Comparison of ENCODE assay signal across 8 mouse cellular contexts in the genomic region with DNA sequence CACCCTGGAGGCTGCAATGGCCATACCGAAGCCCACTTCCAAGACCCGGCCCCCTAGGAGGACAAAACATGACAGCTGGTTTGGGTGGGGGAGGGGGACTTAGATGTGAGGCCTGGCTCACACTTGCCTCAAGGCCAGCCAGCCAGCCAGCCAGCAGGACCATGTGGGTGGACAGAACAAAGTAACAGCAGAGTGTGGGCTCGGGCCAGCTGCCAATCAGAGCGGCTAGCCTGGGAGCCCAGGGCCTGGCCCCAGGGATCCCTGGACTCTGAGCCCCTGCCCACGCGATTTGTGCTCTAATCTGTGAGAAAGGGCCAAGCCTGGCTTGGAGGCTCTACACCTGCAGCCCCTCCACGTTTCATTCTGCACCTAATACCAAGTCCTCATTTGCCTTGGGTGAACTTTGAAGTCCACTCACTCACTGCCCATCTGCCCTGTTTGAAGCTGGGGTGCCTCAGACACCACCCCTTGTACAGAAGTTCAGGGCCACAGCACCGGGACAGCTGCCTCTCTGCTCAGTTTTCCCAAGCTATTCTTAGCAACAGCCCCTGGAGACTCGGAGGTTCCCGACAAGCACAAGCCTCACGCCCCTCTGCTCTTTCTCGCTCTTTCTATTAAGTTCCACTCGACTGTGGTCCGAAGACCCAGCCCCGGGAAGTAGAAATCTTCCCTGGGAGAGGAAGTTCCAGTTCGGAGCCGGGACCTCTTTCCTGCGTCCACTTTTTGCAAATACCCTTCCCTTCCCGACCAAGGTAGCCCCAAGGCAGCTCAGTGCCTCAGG. TPM values are rescaled to one million over a fixed set of nuclear protein-coding genes. Genes with fewer than 3 reads are reported as not detected.
DNase-seq lines count a peak whose midpoint lies in the region; ATAC-seq and TF ChIP-seq lines count a peak whose summit lies in the region.

No protein-coding gene starts in this region.

- no peaks in the 10 kb centered on the region for H3K9me3 ChIP-seq in G1E (replicated peaks)
- H3K9me3 ChIP-seq in forebrain, embryonic 16.5 days (ENCODE audit: control insufficient read depth, low read length), result no peaks in the 10 kb centered on the region
- no peaks in the 10 kb centered on the region for H3K9me3 ChIP-seq in hindbrain, embryonic 10.5 days
- H3K9me3 ChIP-seq in lung, postnatal 0 days (ENCODE audit: low read length), result no peaks in the 10 kb centered on the region

- H3K4me1 ChIP-seq in G1E (ENCODE audit: insufficient read depth, low read depth, low read length), result peaks cover 79% of the 10 kb centered on the region
- H3K4me1 ChIP-seq in forebrain, embryonic 16.5 days (replicated peaks; ENCODE audit: control insufficient read depth, insufficient read depth, low read length), result peaks cover 26% of the 10 kb centered on the region
- peaks cover 61% of the 10 kb centered on the region for H3K4me1 ChIP-seq in hindbrain, embryonic 10.5 days (replicated peaks)
- H3K4me1 ChIP-seq in lung, postnatal 0 days (ENCODE audit: insufficient read depth, low read depth, low read length), result peaks cover 10% of the 10 kb centered on the region; the same call in 1 of the 2 replicates

- 3% methylated on average over 19 of the region's 19 CpGs for WGBS in forebrain, embryonic 16.5 days
- WGBS in hindbrain, embryonic 10.5 days, result 7% methylated on average over 19 of the region's 19 CpGs
- WGBS in lung, postnatal 0 days, result 8% methylated on average over 19 of the region's 19 CpGs

- peak overlapping the region; percentile 88 for H3K4me2 ChIP-seq in forebrain, embryonic 16.5 days (ENCODE audit: low read length)
- peak overlapping the region; percentile 80 for H3K4me2 ChIP-seq in lung, postnatal 0 days (replicated peaks; ENCODE audit: low read depth, low read length)

- no peaks in the 10 kb centered on the region for H3K27me3 ChIP-seq in G1E (ENCODE audit: insufficient read depth, low read length)
- H3K27me3 ChIP-seq in forebrain, embryonic 16.5 days (replicated peaks; ENCODE audit: control insufficient read depth, insufficient read depth, low read length), result no peaks in the 10 kb centered on the region
- H3K27me3 ChIP-seq in hindbrain, embryonic 10.5 days (ENCODE audit: insufficient read depth, poor library complexity, severe bottlenecking), result no peaks in the 10 kb centered on the region
- H3K27me3 ChIP-seq in lung, postnatal 0 days (replicated peaks; ENCODE audit: insufficient read depth, low read length), result no peaks in the 10 kb centered on the region

- no peak for ATAC-seq in G1E (ENCODE audit: extremely low read depth, insufficient number of reproducible peaks, low FRiP score, poor library complexity, severe bottlenecking)
- ATAC-seq in cerebellum, adult (ENCODE audit: insufficient number of reproducible peaks, low FRiP score, low TSS enrichment), result peak; percentile 18; the same call in 1 of the 2 replicates
- ATAC-seq in forebrain, embryonic 16.5 days, result no peak
- no peak for ATAC-seq in lung, postnatal 0 days

- TF ChIP-seq EP300 in lung, postnatal 0 days (IDR thresholded peaks at IDR 0.05), result no peak

- DNase-seq in G1E (ENCODE audit: low spot score), result no peak
- DNase-seq in hindbrain, embryonic 10.5 days (ENCODE audit: low spot score), result peak; percentile 78
- DNase-seq in layer of hippocampus, postnatal 10 days (ENCODE audit: low spot score in 2 of 2), result peak; percentile 67 to 81
- no peak for DNase-seq in lung, postnatal 0 days (ENCODE audit: low spot score)
- peak; percentile 49 for DNase-seq in right cerebral cortex, postnatal 25 days
- DNase-seq in thymus, postnatal 0 days (ENCODE audit: low spot score), result no peak

- H3K27ac ChIP-seq in forebrain, embryonic 16.5 days (ENCODE audit: low read length), result peak overlapping the region; percentile 89
- H3K27ac ChIP-seq in hindbrain, embryonic 10.5 days, result peak overlapping the region; percentile 91
- peak overlapping the region; percentile 98 for H3K27ac ChIP-seq in lung, postnatal 0 days (ENCODE audit: low read length)

- no peak for TF ChIP-seq CTCF in G1E (IDR thresholded peaks at IDR 0.05; ENCODE audit: low read depth, low read length)
- TF ChIP-seq CTCF in lung, postnatal 0 days (IDR thresholded peaks at IDR 0.05), result no peak

- H3K4me3 ChIP-seq in G1E (ENCODE audit: low read depth, low read length), result peak overlapping the region; percentile 73; the same call in 1 of the 2 replicates
- H3K4me3 ChIP-seq in forebrain, embryonic 16.5 days (replicated peaks; ENCODE audit: low read length), result peak overlapping the region; percentile 56
- H3K4me3 ChIP-seq in hindbrain, embryonic 10.5 days, result peak overlapping the region; percentile 61
- peak overlapping the region; percentile 47 for H3K4me3 ChIP-seq in lung, postnatal 0 days (ENCODE audit: low read depth, low read length)

- H3K9ac ChIP-seq in forebrain, embryonic 16.5 days (replicated peaks; ENCODE audit: low read depth, low read length), result peak overlapping the region; percentile 72
- peak overlapping the region; percentile 39 for H3K9ac ChIP-seq in lung, postnatal 0 days (replicated peaks; ENCODE audit: low read depth)

- H3K36me3 ChIP-seq in G1E (replicated peaks), result peaks cover 58% of the 10 kb centered on the region
- H3K36me3 ChIP-seq in forebrain, embryonic 16.5 days (ENCODE audit: control insufficient read depth, insufficient read depth), result peaks cover 13% of the 10 kb centered on the region
- peaks cover 40% of the 10 kb centered on the region for H3K36me3 ChIP-seq in hindbrain, embryonic 10.5 days
- H3K36me3 ChIP-seq in lung, postnatal 0 days (ENCODE audit: insufficient read depth, low read length), result peaks cover 20% of the 10 kb centered on the region; the same call in 1 of the 2 replicates

RNA-seq across cellular contexts. Expression of a gene that starts 0.8 kb away (rescaled TPM):
- total RNA-seq in G1E (2014; fragmentation: Nextera tagmentation) (not detected in 2 replicates), G1E (2017) (0.17 TPM in 1 of 2 replicates, not detected in the other)
- polyA plus RNA-seq in G1E (2012), result 0.18 TPM in 1 of 2 replicates, not detected in the other
- polyA plus RNA-seq in forebrain, embryonic 16.5 days (2015; fragmentation: Nextera tagmentation; extraction: Ambion mirVana), result 22.7 and 24.6 TPM in 2 replicates
- 38.3 and 45.1 TPM in 2 replicates for polyA plus RNA-seq in hindbrain, embryonic 10.5 days (2016; fragmentation: Nextera tagmentation; extraction: Ambion mirVana)
- total RNA-seq in layer of hippocampus, postnatal 10 days (2021), result 10 to 100 TPM; 27.8 to 31.5 TPM
- polyA plus RNA-seq in lung, postnatal 0 days (2015; fragmentation: Nextera tagmentation; extraction: Ambion mirVana), result 23.5 and 25.4 TPM in 2 replicates
- 5.5 and 5.9 TPM in 2 replicates for polyA plus RNA-seq in thymus, postnatal 0 days (2015; fragmentation: Nextera tagmentation; extraction: Ambion mirVana)

RNA-seq across cellular contexts. Expression of a gene that starts 1.2 kb away (rescaled TPM):
- total RNA-seq in G1E (2014; fragmentation: Nextera tagmentation), result 191 and 194 TPM in 2 replicates
- 136 and 151 TPM in 2 replicates for total RNA-seq in G1E (2017)
- 533 and 565 TPM in 2 replicates for polyA plus RNA-seq in G1E (2012)
- polyA plus RNA-seq in forebrain, embryonic 16.5 days (2015; fragmentation: Nextera tagmentation; extraction: Ambion mirVana), result 61.3 and 61.8 TPM in 2 replicates
- 51.0 and 51.2 TPM in 2 replicates for polyA plus RNA-seq in hindbrain, embryonic 10.5 days (2016; fragmentation: Nextera tagmentation; extraction: Ambion mirVana)
- total RNA-seq in layer of hippocampus, postnatal 10 days (2021), result 10 to 100 TPM; 94.6 to 96.3 TPM
- 37.8 and 38.1 TPM in 2 replicates for polyA plus RNA-seq in lung, postnatal 0 days (2015; fragmentation: Nextera tagmentation; extraction: Ambion mirVana)
- 48.9 and 56.1 TPM in 2 replicates for polyA plus RNA-seq in thymus, postnatal 0 days (2015; fragmentation: Nextera tagmentation; extraction: Ambion mirVana)

RNA-seq across cellular contexts. Expression of a gene that starts 11.1 kb away (rescaled TPM):
- 246 and 251 TPM in 2 replicates for total RNA-seq in G1E (2014; fragmentation: Nextera tagmentation)
- 152 and 156 TPM in 2 replicates for total RNA-seq in G1E (2017)
- 222 and 257 TPM in 2 replicates for polyA plus RNA-seq in G1E (2012)
- 236 and 272 TPM in 2 replicates for polyA plus RNA-seq in forebrain, embryonic 16.5 days (2015; fragmentation: Nextera tagmentation; extraction: Ambion mirVana)
- 303 and 313 TPM in 2 replicates for polyA plus RNA-seq in hindbrain, embryonic 10.5 days (2016; fragmentation: Nextera tagmentation; extraction: Ambion mirVana)
- total RNA-seq in layer of hippocampus, postnatal 10 days (2021), result 100 to 1,000 TPM; 143 to 152 TPM
- polyA plus RNA-seq in lung, postnatal 0 days (2015; fragmentation: Nextera tagmentation; extraction: Ambion mirVana), result 295 and 327 TPM in 2 replicates
- polyA plus RNA-seq in thymus, postnatal 0 days (2015; fragmentation: Nextera tagmentation; extraction: Ambion mirVana), result 319 and 339 TPM in 2 replicates

RNA-seq across cellular contexts. Expression of a gene that starts 32.2 kb away (rescaled TPM):
- total RNA-seq in G1E (2014; fragmentation: Nextera tagmentation) (2,952 and 3,110 TPM in 2 replicates), G1E (2017) (3,218 and 3,548 TPM in 2 replicates)
- polyA plus RNA-seq in G1E (2012), result 11,196 and 11,583 TPM in 2 replicates
- polyA plus RNA-seq in forebrain, embryonic 16.5 days (2015; fragmentation: Nextera tagmentation; extraction: Ambion mirVana), result 531 and 538 TPM in 2 replicates
- 971 and 1,039 TPM in 2 replicates for polyA plus RNA-seq in hindbrain, embryonic 10.5 days (2016; fragmentation: Nextera tagmentation; extraction: Ambion mirVana)
- total RNA-seq in layer of hippocampus, postnatal 10 days (2021), result 100 to 1,000 TPM; 733 to 857 TPM
- 651 and 741 TPM in 2 replicates for polyA plus RNA-seq in lung, postnatal 0 days (2015; fragmentation: Nextera tagmentation; extraction: Ambion mirVana)
- polyA plus RNA-seq in thymus, postnatal 0 days (2015; fragmentation: Nextera tagmentation; extraction: Ambion mirVana), result 1,158 and 1,206 TPM in 2 replicates

RNA-seq across cellular contexts. Expression of a gene that starts 33.8 kb away (rescaled TPM):
- total RNA-seq in G1E (2014; fragmentation: Nextera tagmentation) (10.8 and 16.9 TPM in 2 replicates), G1E (2017) (56.1 and 59.1 TPM in 2 replicates)
- 32.3 and 36.2 TPM in 2 replicates for polyA plus RNA-seq in G1E (2012)
- 49.0 and 55.4 TPM in 2 replicates for polyA plus RNA-seq in forebrain, embryonic 16.5 days (2015; fragmentation: Nextera tagmentation; extraction: Ambion mirVana)
- 63.6 and 102 TPM in 2 replicates for polyA plus RNA-seq in hindbrain, embryonic 10.5 days (2016; fragmentation: Nextera tagmentation; extraction: Ambion mirVana)
- total RNA-seq in layer of hippocampus, postnatal 10 days (2021), result 10 to 100 TPM; 40.3 to 46.6 TPM
- polyA plus RNA-seq in lung, postnatal 0 days (2015; fragmentation: Nextera tagmentation; extraction: Ambion mirVana), result 34.0 and 36.9 TPM in 2 replicates
- 70.8 and 72.4 TPM in 2 replicates for polyA plus RNA-seq in thymus, postnatal 0 days (2015; fragmentation: Nextera tagmentation; extraction: Ambion mirVana)

Comparison
In these comparisons a context has a peak if more than half of its experiments do, and no peak if none do; other contexts are left out.
1. DNase-seq: peak in hindbrain, embryonic 10.5 days (single experiment), layer of hippocampus, postnatal 10 days (2 of 2) and right cerebral cortex, postnatal 25 days (single experiment); none in G1E (single experiment), lung, postnatal 0 days (single experiment) and thymus, postnatal 0 days (single experiment).
2. Peak in every context shown above with its lines, with median percentiles within 50 percentile points of each other: H3K4me3 ChIP-seq and H3K27ac ChIP-seq.